Mouse (Mus musculus): ENCODE results near the gene Crip3.

Gene Crip3

GRCm38 (mm10) chr17:46457791-46458190, 29.1 kb downstream of the Crip3 start:
- DNase-seq = peak; percentile 67

DNA sequence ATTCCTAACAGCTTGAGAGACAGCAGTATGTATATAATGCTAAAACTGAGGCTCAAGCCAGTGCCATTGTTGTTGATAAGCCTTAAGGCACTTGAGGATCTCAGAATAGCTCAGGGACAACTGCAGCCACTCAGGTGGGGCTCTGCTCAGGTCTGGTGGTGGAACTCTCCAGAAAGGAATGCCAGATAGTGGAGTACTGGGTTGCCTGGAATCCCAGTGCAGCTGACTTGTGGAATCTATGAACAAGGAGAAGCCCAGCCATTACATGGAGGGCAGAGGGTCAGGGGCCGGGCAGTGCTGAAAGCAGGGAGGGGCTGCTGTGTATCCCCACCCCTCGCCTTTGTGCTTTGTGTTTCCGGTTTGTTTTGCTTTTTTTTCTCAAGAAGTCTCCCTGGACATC, 29.7 kb downstream of the Crip3 start:
- no peak for DNase-seq

DNA sequence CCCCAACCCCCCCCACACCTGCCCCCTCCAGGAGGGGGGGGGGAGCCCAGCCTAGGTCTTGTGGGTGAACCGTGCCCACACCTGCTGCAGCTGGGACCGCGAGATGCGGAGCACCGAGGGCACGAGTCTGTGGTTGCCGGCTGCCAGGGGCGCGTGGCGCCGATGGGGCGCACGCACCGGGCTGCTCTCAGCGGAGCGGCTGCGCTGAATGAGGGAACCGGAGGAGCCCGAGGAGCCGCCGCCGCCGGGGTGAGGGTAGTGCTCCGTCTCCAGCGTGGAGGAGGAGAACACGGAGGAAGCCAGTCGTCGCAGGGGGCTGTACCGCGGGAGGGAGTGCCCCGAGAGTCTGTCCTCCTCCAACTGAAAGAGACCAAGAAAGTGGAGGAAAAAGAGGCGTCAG, 31.9 kb downstream of the Crip3 start:
- peak; percentile 65 for DNase-seq

DNA sequence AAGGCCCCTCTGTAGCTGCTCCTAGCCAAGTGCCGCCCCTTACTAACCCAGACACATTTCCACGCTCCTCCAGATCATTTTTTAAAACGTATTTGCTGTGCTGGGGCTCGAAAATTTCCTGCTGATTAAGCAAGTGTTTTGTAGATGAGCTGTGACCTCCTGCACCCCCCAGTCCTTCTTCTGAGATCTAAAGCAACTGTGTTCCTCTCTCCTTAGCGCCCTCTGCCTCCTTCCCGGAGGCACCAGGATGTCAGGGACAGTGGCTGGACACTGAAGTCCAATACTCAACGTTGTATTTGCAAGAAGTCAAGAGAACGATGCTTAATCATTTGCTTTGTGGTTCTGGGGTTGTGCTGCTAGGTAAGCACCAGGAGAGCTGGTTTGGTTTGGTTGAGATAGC, 32.6 kb downstream of the Crip3 start:
- DNase-seq = no peak

GRCm38 (mm10) chr17:46462226-46462625, 33.5 kb downstream of the Crip3 start:
- no peak for DNase-seq

- DNase-seq = no peak
Observed at GRCm38 (mm10) chr17:46467830-46468229, 39.1 kb downstream of the Crip3 start.

GRCm38 (mm10) chr17:46476601-46477000, 47.9 kb downstream of the Crip3 start:
- DNase-seq = peak; percentile 71

- no peak for DNase-seq
Observed at GRCm38 (mm10) chr17:46477286-46477685, 48.6 kb downstream of the Crip3 start.

Data from thymus, postnatal 14 days (tissue).